Mouse (Mus musculus): Measurements from ENCODE around the gene AC170998.1. TPM values are rescaled to one million over a fixed set of nuclear protein-coding genes. Genes with fewer than 3 reads are reported as not detected.
"Not testable (repeated sequence)": the region's sequence is repeated elsewhere in the genome, so short reads cannot be mapped to it uniquely, and the experiment has no call there.

Gene AC170998.1
- total RNA-seq, 2 experiments from 2014 or later = 2.5 to 3.8 TPM

- no peak for DNase-seq (ENCODE audit: low spot score in 2 of 2)
Observed at GRCm38 (mm10) chr17:28756447-28756846, 30.6 kb downstream of the AC170998.1 start.

GRCm38 (mm10) chr17:28757470-28757869, 31.6 kb downstream of the AC170998.1 start:
- no peak for DNase-seq (ENCODE audit: low spot score in 2 of 2)

- DNase-seq (ENCODE audit: low spot score in 2 of 2) = no peak
Observed at GRCm38 (mm10) chr17:28760736-28761312, 34.9 kb downstream of the AC170998.1 start.

- DNase-seq (ENCODE audit: low spot score in 2 of 2) = peak; percentile 68 to 77
Observed at GRCm38 (mm10) chr17:28761871-28762270, 36.0 kb downstream of the AC170998.1 start.

GRCm38 (mm10) chr17:28766203-28766602, 40.3 kb downstream of the AC170998.1 start:
- DNase-seq (ENCODE audit: low spot score in 2 of 2) = no peak

GRCm38 (mm10) chr17:28766781-28767515, 41.1 kb downstream of the AC170998.1 start:
- DNase-seq (ENCODE audit: low spot score in 2 of 2) = no peak

- no peak for DNase-seq (ENCODE audit: low spot score in 2 of 2)
Observed at GRCm38 (mm10) chr17:28769121-28769874, 43.4 kb downstream of the AC170998.1 start, which contains the start of gene Mapk13. TSS of gene Mapk13 (plus strand) at chr17:28769297.

- no peak for DNase-seq (ENCODE audit: low spot score in 2 of 2)
Observed at GRCm38 (mm10) chr17:28769875-28770421, 44.1 kb downstream of the AC170998.1 start.

- DNase-seq (ENCODE audit: low spot score in 2 of 2) = no peak
Observed at GRCm38 (mm10) chr17:28771289-28771688, 45.4 kb downstream of the AC170998.1 start.

- DNase-seq (ENCODE audit: low spot score in 2 of 2) = not testable (repeated sequence)
Observed at GRCm38 (mm10) chr17:28774303-28774702, 48.4 kb downstream of the AC170998.1 start.

- no peak for DNase-seq (ENCODE audit: low spot score in 2 of 2)
Observed at GRCm38 (mm10) chr17:28775161-28775560, 49.3 kb downstream of the AC170998.1 start.

Other genes starting within 250 kb of the AC170998.1 start
- 100 to 1,000 TPM in 1 of 2 experiments, 10 to 100 TPM in 1; 95.8 to 104 TPM for gene Fkbp5, start 208.6 kb upstream of the AC170998.1 start, total RNA-seq (2021)
- under 1 TPM in 1 of 2 experiments, not detected in 1; 0.22 TPM for gene Armc12, start 195.3 kb upstream of the AC170998.1 start, total RNA-seq (2021)
- not detected for gene Clpsl2, start 176.7 kb upstream of the AC170998.1 start, total RNA-seq (2021)
- 1,000 to 10,000 TPM in 1 of 2 experiments, under 1 TPM in 1; 0.56 to 1,299 TPM for gene Clps, start 165.3 kb upstream of the AC170998.1 start, total RNA-seq (2021)
- 1 to 10 TPM; 2.5 to 3.2 TPM for gene Lhfpl5, start 150.4 kb upstream of the AC170998.1 start, total RNA-seq (2021)
- 10 to 100 TPM; 60.9 to 78.4 TPM for gene Srpk1, start 103.4 kb upstream of the AC170998.1 start, total RNA-seq (2021)
- 1 to 10 TPM; 2.7 to 3.4 TPM for gene Slc26a8, start 35.9 kb upstream of the AC170998.1 start, total RNA-seq (2021)
- gene Mapk14, start 34.8 kb upstream of the AC170998.1 start, total RNA-seq (2021) = 10 to 100 TPM; 74.0 to 78.0 TPM
- 10 to 100 TPM; 72.1 to 75.4 TPM for gene Mapk13, start 43.2 kb downstream of the AC170998.1 start, total RNA-seq (2021)
- 10 to 100 TPM; 81.7 to 89.0 TPM for gene Brpf3, start 75.0 kb downstream of the AC170998.1 start, total RNA-seq (2021)
- gene Pnpla1, start 132.3 kb downstream of the AC170998.1 start, total RNA-seq (2021) = under 1 TPM; 0.06 to 0.11 TPM
- under 1 TPM; 0.11 TPM for gene 4930539E08Rik, start 189.2 kb downstream of the AC170998.1 start, total RNA-seq (2021)
- under 1 TPM; 0.59 to 0.67 TPM for gene Pxt1, start 217.8 kb downstream of the AC170998.1 start, total RNA-seq (2021)
- gene Kctd20, start 225.9 kb downstream of the AC170998.1 start, total RNA-seq (2021) = 10 to 100 TPM; 79.8 to 86.5 TPM